Mouse (Mus musculus) urinary bladder, adult 2 months (tissue): ENCODE measurements around the gene Ccdc138. TPM values are rescaled to one million over a fixed set of nuclear protein-coding genes. Genes with fewer than 3 reads are reported as not detected.
"Not testable (repeated sequence)": the region's sequence is repeated elsewhere in the genome, so short reads cannot be mapped to it uniquely, and the experiment has no call there.

Experiments used
- DNase-seq: peaks from one replicate; pipeline ENCODE4 v3.0.0; 2022; ENCODE audit warnings: low spot score
- polyA plus RNA-seq: library from polyadenylated mRNA; depleted of rRNA; stranded (reverse); fragments of >200 nt; gene quantifications from 2 replicates; pipeline ENCODE4 v1.2.3, GENCODE M21; 2012; rRNA removed

Gene Ccdc138
- polyA plus RNA-seq: 1.8 and 2.0 TPM in 2 replicates

GRCm38 (mm10) chr10:58497320-58498284, at the start of gene Ccdc138:
Ccdc138 (plus strand) TSS chr10:58497948.
- DNase-seq: peak; percentile 83

DNA sequence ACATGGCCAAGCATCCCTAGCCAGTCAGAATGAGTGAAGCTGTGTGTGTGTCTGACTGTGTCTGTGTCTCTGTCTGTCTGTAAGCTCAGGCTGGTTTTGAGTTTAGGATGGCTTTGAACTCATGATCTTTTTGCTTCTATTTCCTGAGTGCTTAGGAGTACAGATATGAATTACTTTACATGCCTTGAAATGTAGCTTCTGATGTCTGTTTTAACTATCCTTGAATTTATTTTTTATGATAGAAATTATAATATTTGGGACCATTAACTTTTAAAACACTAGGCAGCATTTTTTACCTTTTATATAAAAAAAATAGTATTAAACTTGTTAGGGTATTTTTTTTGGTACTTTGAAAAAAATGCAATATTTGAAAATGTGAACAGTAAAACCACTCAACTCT, 46.2 kb upstream of the Ccdc138 start:
- DNase-seq: no peak

GRCm38 (mm10) chr10:58452185-58452584, 45.6 kb upstream of the Ccdc138 start:
- no peak for DNase-seq

- DNase-seq: no peak
These were observed 37.9 kb upstream of the Ccdc138 start for GRCm38 (mm10) chr10:58459896-58460295.

- DNase-seq: no peak
These were observed 20.5 kb upstream of the Ccdc138 start for GRCm38 (mm10) chr10:58477086-58477755.

DNA sequence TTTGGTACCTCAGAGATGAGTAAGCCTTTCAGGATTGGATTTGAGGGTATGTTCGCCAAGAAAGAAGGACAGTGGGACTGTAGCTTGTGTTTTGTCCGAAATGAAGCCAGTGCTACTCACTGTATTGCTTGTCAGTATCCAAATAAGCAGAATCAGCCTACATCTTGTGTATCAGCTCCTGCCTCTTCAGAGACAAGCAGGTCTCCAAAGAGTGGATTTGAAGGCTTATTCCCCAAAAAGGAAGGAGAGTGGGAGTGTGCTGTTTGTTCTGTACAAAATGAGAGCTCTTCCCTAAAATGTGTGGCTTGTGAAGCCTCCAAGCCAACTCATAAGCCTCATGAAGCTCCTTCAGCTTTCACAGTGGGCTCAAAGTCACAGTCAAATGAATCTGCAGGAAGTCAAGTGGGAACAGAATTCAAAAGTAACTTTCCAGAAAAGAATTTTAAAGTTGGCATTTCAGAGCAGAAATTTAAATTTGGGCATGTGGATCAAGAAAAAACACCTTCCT, 19.6 kb upstream of the Ccdc138 start:
- no peak for DNase-seq

- DNase-seq: no peak
These were observed 17.7 kb upstream of the Ccdc138 start for GRCm38 (mm10) chr10:58479954-58480490.

DNA sequence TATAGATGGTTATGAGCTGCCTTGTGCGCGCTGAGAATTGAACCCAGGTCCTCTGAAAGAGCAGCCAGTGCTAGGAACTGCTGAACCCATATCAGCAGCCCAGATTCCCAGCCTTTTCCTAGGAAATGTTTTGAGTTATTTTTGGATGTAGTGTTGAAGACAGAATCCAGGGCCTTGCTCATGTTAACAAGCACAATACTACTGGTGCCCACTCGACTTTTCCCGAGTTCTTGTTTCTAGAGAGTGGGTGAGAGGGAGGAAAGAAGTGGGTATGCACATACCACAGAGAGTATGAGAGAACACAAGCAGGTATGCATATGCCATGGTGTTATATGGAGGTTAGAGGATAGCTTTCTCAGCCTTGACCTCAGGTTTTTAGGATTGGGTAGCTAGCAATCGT, 6.7 kb upstream of the Ccdc138 start:
- DNase-seq: no peak

DNA sequence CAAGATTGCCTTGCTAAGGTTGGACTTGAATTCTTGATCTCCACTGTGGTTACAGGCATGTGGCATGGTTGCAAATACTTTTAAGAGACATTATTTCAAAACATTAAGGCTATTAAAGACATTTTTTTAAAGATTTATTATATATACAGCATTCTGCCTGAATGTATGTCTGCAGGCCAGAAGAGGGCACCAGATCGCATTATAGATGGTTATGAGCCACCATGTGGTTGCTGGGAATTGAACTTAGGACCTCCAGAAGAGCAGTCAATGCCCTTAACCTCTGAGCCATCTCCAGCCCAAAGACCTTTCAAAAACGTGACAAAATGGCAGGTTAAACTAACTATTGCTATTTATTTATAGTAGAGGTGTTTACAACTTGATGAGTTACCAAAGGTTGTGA, 2.1 kb upstream of the Ccdc138 start:
- DNase-seq: no peak

DNA sequence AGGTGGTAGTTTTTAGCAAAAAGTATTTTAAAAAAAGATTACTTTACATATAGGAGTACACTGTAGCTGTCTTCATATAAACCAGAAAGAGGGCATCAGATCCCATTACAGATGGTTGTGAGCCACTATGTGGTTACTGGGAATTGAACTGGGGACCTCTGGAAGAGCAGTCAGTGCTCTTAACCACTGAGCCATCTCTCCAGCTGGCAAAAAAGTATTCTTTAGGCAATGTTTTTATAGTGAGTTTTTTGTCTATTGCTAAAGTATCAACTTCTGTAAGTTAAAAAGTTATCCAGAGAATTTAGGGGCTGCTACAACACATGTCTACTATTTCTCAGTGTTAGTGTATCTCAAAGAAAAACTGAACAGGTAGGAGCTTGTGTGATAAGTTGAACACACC, 1.0 kb upstream of the Ccdc138 start:
- no peak for DNase-seq

- no peak for DNase-seq
These were observed 768 bp downstream of the Ccdc138 start for GRCm38 (mm10) chr10:58498516-58498915.

DNA sequence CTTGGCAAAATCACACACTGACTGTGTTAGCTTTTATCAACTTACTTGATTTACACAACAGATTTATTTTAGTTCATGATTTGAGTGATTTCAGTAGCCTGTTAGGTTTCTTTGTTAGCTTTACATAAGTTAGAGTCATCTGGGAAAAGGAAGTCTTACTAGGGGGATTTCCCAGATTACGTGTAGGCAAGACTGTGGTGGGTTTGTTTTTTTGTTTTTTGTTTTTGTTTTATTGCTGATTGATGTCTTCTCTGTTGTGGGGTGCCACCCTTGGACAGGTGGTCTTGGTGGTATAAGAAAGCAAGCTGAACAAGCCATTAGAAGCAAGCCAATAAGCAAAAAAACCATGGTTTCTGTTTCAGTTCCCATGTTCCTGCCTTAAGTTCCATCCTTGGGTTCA, 31.6 kb downstream of the Ccdc138 start:
- no peak for DNase-seq

GRCm38 (mm10) chr10:58530896-58531790, 33.4 kb downstream of the Ccdc138 start:
- DNase-seq: no peak

DNA sequence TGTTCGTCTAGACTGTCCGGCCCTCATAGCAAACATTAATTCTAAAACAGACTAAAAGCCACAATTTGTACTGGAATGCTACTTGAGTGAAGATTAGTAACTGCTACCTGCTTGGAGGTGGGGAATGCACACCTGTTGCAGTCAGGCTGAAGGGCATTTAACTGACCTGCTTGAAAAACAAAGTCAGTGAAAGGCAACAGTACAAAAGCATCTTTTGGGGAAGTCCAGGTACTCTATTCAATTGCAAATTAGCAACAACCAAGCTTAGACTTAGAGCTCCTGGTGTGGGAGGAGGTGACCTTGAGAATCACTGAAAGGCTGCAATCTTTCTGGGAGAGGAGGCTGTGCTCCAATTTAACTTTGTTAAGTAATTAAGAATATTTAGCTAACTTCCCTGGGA, 34.4 kb downstream of the Ccdc138 start:
- DNase-seq: no peak

GRCm38 (mm10) chr10:58536276-58536675, 38.5 kb downstream of the Ccdc138 start:
- not testable (repeated sequence) for DNase-seq

DNA sequence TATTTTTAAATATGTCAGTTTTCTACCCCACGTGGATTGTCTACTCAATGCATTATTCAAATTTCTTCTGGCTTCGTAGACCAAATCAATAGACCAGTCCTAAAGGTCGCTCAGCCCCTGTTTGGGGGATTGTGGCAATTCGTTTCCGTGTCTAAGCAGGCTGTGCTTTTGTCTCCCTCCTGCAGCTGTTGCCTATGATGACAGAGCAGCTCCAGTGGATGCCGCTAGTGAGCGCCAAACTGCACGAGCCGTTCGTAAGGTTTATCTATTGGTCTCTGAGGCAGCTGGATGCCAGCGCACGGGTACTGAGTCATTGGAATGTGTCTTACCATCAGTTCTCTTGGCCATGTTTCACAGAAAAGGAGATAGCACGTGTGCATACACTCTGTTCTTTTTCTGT, 42.9 kb downstream of the Ccdc138 start:
- no peak for DNase-seq

DNA sequence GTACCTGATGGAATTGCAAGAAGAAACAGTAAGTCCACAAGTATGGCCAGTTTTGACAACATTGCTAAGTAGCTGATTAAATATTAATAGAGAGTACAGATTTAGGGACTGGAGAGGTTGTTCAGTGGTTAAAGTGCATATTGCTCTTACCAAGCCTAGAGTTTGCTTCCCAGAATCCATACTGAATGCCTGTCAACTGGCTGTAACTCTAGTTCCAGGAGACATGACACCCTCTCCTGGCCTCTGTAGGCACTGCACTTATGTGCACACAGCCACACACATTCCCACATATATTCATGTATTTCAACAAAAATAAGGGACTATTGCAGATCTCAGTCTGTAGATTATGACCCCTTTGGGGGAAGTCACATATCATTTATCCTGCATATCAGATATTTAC, 51.0 kb downstream of the Ccdc138 start:
- no peak for DNase-seq

DNA sequence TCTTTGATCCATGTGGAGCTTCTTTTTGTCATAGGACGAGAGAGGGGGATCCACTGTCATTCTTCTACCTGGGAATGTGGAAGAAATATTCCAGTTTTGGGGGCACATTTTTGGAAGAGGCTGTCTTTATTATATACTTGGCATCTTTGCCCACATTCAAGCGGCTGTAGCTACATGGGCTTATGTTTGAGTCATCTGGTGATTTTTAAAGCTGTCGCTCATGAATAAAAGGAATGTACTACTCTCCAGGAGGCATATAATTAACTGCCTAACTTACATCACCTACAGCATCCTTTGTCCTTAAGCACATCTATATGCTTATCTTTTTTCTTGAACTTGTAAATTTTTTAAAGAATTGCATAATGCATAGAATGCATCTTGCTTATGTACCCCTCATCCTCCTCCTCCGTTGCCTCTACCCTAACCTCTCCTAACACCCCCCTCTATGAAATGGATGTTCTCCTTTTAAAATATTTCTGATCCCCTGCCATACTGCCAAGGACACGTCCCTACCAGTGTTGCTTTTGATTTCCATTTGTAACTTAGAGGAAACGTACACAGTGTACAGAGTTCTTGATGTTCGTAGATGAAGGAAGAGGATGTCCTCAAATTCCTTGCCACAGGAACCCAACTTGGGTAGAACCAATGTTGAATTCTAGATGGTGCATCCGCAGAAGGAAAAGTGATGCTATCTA, 57.1 kb downstream of the Ccdc138 start:
- no peak for DNase-seq

- DNase-seq: no peak
These were observed 61.4 kb downstream of the Ccdc138 start for GRCm38 (mm10) chr10:58559098-58559497.

DNA sequence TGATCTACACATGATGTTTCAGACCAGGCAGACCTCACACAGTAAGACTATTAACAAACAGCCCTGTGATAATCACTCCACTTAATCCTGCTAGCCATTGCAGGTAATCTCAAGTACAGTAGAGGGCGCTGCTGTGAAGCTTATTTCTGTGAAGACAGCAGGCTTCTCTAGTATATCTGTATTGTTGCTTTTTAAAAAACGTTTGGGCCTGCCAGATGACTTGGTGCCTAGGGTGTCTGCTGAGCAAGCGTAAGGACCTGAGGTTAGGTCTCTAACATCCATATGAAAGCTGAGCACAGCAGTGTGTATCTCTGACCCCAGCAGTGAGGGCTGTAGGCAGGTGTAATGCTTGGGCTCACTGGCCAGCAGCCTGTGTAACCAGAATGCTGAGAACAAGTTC, 62.2 kb downstream of the Ccdc138 start:
- DNase-seq: no peak

- DNase-seq: no peak
These were observed 62.8 kb downstream of the Ccdc138 start for GRCm38 (mm10) chr10:58560521-58560920.
